Mouse (Mus musculus) E14TG2a.4 (cell line): ENCODE data around the gene Tbc1d16.

Source experiments
- CTCF ChIP-seq: conservative IDR thresholded peaks from 2 replicates; pipeline ENCODE4 v1.5.1; 2014; ENCODE audit warnings: low read length
- NANOG ChIP-seq: IDR thresholded peaks from 2 replicates; pipeline ENCODE4 v1.6.1; 2014; ENCODE audit warnings: borderline replicate concordance, low read length, mixed read lengths

GRCm38 (mm10) chr11:119112721-119113120 is 115.6 kb downstream of the Tbc1d16 start:
- TF ChIP-seq CTCF (no peak), NANOG (no peak)
